Mouse (Mus musculus): ENCODE results near the gene Upp2.

Gene Upp2

DNA sequence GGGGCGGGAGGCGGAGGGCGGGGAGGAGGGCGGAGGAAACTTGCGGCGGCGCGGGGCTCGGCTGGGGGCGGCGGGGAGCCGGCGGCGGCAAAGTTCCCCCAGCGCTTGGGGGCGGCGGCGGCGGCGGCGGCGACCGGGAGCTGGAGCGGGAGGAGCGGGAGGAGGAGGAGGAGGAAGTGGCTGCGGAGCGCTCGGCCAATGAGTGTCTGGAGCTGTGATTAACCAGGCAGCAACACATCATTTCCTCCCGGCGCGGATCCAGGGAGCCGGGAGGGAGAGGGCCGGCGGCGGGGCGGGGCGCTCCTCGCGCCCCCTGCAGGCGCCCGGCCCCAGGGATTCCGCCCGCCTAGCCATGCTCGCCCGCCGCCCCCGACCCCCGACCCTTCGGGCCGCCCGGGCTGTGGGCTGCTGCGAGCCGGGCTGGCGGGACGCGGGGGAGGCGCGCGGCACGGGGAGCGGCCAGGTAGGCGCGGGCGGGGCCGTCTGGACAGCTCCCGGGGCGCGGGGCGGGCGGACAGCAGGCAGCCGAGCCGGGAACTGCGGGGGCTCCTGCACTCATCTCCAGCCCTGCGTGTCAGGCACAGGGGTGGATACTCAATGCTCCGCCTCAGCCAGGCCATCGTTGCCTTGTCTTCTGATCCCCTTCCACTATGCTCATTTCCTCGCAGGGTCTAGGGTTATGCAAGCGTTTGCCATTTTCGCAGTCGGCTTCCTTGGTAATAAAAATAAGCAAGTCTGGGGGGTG lies at the start of gene Upp2, which contains the start of gene Acvr1:
Gene Upp2 (plus strand): TSS at position 233 of the 745 bp plus-strand sequence.
Gene Acvr1 (minus strand): TSS at position 92 of the 745 bp plus-strand sequence.
- DNase-seq (ENCODE audit: low spot score in 2 of 2): peak; percentile 20 to 31

DNA sequence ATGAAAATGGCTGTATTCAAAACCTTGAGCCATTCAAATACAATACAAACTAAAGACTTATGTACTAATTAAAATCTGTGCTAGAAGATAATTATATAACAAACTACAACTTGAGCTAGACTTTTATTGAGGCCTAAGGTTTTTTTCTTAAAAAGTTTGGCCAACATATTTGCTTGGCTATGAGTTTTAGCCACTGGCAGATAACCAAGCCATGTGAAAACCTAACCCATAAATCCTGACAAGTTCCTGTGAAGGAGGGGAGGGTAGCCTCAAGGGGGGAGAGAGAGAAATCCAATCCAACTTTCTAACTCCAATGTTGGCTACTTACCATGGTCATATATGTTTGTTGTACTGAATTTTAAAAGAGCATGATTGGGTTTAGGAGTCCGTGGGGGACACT lies 48.6 kb upstream of the Upp2 start:
- no peak for DNase-seq (ENCODE audit: low spot score in 2 of 2)

- DNase-seq (ENCODE audit: low spot score in 2 of 2): no peak
These were observed 46.4 kb upstream of the Upp2 start for GRCm38 (mm10) chr2:58520727-58521126.

DNA sequence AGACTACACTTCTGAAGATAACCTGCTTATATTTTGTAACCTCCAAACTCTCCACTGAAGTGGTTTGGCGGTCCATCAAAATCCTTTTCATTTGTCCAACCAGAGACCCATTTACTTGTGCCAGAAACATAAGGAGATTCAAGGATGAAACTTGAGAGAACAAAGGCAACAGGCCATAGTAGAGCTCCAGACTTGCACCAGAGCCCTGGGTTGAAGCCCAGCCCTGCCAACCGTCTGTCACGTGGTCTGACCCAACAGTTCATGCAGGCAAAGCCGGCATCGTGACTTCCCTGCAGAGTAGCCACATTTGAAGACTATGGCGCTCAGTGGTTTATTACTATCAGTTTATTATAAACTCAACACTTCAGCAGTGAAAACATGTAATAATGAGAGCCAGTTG lies 45.5 kb upstream of the Upp2 start:
- no peak for DNase-seq (ENCODE audit: low spot score in 2 of 2)

DNA sequence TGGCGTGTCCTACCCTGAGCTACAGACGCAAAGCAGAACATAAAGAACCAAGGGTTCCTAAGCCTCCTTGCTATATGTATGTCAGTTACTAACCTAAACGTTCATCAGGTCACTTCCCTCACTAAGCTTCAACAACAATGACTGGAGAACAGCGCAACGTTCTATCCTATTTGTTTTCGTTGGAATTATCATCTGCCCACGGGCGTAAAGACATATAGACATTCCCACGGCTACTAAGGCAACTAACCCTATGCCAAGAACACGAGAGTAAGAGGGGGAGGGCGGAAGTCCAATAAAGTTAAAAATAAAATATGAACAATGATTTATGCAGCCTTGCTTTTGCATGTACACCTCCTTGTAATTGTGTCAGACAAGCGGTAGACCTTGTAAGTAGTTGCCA lies 44.0 kb upstream of the Upp2 start:
- no peak for DNase-seq (ENCODE audit: low spot score in 2 of 2)

GRCm38 (mm10) chr2:58523894-58524293 lies 43.2 kb upstream of the Upp2 start:
- DNase-seq (ENCODE audit: low spot score in 2 of 2): no peak

DNA sequence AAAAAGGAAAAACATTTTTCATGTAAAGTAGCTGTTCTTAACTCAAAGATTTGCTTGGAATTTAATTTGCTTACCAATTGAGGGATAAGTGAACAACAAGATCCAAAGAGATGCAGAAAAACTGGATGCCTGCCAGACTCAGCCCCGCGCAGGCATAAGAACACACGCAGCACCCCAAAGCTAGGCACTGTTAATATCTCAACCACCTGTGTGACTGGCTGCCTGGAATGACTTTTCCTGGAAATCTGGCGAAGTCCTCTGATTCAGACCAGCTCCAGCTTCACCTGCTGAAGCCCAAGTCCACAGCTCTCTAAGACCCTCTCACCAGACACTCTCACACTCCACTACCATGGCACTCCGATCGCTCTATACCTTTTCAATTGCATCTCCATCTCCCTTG lies 42.7 kb upstream of the Upp2 start:
- no peak for DNase-seq (ENCODE audit: low spot score in 2 of 2)

- DNase-seq (ENCODE audit: low spot score in 2 of 2): no peak
These were observed 39.3 kb upstream of the Upp2 start for GRCm38 (mm10) chr2:58527786-58528185.

- no peak for DNase-seq (ENCODE audit: low spot score in 2 of 2)
These were observed 37.7 kb upstream of the Upp2 start for GRCm38 (mm10) chr2:58529384-58529783.

GRCm38 (mm10) chr2:58529860-58530440 lies 37.1 kb upstream of the Upp2 start:
- DNase-seq (ENCODE audit: low spot score in 2 of 2): no peak

DNA sequence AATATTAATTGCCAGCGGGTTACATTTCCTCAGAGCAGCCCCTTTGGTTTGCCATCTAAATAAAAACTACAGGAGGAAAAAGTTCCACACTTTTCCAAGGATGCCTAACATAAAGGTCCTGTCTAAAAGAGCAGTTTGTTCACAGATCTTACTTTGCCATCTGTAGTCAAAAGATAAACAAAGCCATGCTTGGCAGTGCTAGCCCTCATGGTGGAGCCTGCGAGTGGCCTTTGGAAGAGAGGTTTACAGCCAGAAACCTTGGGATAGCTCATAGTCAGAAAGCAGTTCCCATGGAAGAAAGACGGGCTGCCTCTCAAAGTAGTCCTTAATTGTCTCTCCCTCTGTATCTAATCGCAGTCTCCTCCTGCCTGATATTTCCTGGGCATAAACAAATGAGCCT lies 36.6 kb upstream of the Upp2 start:
- no peak for DNase-seq (ENCODE audit: low spot score in 2 of 2)

- DNase-seq (ENCODE audit: low spot score in 2 of 2): no peak
These were observed 34.7 kb upstream of the Upp2 start for GRCm38 (mm10) chr2:58532260-58532850.

- no peak for DNase-seq (ENCODE audit: low spot score in 2 of 2)
These were observed 33.5 kb upstream of the Upp2 start for GRCm38 (mm10) chr2:58533521-58534001.

DNA sequence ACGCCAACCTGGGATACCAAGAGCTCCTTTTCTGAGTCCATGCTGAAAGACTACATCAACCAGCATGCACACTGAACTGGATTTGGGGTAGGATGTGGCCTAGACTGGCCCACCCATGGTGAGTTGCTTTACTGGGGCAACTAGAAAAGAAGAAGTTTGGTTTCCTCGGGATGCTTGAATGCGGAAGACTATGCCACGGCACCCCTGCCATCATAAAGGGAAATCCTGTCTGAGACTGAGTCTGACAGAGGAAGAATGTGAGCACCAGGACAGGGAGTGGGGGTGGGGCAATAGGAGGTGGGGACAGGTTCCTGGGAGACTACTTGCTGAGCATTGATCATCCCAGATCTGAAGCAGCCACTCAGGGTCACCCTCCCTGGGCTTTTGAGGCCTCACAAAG lies 32.7 kb upstream of the Upp2 start:
- no peak for DNase-seq (ENCODE audit: low spot score in 2 of 2)

DNA sequence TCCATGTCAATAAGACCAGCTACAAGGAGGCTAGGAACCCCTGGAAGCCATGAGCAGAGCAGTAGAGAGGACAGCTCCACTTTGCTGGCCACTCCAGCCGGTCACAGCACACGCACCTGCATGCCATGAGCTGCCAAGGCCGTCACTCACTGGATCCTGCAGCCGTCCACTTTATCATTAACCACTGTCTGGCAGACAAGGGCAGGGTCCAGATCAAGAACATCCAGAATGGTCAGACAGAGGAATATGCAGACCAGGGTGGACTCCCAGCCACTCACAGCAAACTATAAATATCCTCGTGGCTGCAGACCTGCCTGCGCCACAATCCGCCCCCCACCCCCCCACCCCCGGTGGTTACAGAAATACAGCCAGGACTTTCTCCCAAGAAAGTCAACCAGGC lies 31.9 kb upstream of the Upp2 start:
- no peak for DNase-seq (ENCODE audit: low spot score in 2 of 2)

DNA sequence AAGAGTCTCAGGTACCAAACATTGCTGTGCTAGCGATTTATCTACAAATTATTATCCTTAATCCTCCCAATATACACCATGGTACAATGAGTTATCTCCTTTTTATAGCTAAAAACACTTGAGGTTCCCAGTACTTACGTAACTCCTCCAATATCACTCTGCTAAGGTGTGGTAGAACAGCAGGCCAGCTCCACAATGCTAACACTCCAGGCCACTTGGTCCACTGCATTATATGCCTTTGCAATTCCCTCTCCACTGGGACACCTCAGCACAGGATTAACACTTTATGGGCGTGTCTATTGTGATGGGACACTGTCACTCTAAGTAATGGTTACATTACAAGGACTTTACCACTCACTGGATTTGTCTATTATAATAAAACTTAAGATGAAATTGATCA lies 30.3 kb upstream of the Upp2 start:
- no peak for DNase-seq (ENCODE audit: low spot score in 2 of 2)

- DNase-seq (ENCODE audit: low spot score in 2 of 2): no peak
These were observed 28.9 kb upstream of the Upp2 start for GRCm38 (mm10) chr2:58538196-58538595.

GRCm38 (mm10) chr2:58543252-58543651 lies 23.8 kb upstream of the Upp2 start:
- no peak for DNase-seq (ENCODE audit: low spot score in 2 of 2)

DNA sequence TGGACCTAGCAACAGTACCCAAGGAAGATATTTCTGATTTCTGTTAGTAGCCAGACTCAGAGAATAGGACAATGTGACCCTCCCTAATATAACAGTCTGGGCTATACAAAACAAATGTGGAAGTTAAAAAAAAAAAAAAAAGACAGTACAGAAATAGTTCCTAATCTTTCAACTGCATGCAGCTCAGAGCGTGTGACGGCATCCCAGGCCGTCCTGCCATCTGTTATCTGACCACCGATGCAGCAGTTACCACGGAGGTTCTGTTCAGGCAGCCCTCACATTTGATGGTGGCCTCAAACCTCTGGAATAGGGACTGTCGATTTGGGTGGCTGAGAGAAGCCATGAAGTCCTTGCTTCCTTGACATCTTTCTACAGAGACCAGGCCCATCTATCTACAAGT lies 22.7 kb upstream of the Upp2 start:
- DNase-seq (ENCODE audit: low spot score in 2 of 2): no peak

GRCm38 (mm10) chr2:58546264-58546663 lies 20.8 kb upstream of the Upp2 start:
- DNase-seq (ENCODE audit: low spot score in 2 of 2): no peak

DNA sequence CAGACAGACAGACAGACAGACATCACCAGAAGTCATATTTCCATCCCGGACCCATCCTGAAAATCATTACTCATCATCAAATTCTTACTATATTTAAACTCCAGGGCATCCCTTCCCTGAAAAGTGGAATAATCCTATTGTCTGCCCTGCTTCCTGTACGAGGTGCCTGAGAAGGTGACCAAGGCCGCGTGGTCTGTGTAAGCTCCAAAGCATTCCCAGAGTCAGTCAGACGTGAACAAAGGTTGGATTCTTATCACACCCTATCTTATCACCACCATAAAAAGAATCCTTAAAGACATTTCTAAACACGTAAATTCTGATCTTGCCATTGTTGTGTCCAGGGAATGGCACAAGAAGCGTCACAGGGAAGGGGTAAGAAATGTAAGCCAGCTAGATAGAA lies 18.2 kb upstream of the Upp2 start:
- DNase-seq (ENCODE audit: low spot score in 2 of 2): no peak

DNA sequence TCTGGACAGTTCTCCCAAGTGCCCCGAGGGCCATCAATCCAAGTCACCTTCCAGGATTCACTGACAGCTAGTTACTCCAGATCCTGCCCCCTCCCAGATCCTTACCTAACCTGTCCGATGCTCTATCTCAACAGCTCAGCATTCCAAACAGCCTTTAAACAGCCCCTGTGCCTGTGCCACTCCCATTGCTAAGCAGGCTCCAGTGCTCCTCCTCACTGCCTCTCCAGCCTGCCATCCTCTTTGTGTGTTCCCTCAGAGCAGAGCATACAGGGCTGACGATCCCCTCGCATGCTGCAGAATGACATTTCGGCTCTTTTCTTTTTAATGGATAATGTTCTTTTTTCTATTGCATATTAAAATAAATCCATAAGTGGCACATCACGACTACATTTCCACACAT lies 17.1 kb upstream of the Upp2 start:
- DNase-seq (ENCODE audit: low spot score in 2 of 2): no peak

GRCm38 (mm10) chr2:58550488-58550887 lies 16.6 kb upstream of the Upp2 start:
- no peak for DNase-seq (ENCODE audit: low spot score in 2 of 2)
